Mouse (Mus musculus): ENCODE measurements around the gene Mto1.

- TF ChIP-seq POLR2A (IDR thresholded peaks at IDR 0.05; ENCODE audit: extremely low read depth, insufficient read depth, low read length) (no peak), CTCF (IDR thresholded peaks at IDR 0.05; ENCODE audit: extremely low read depth, insufficient read depth, low read length) (no peak)
Observed at GRCm38 (mm10) chr9:78520127-78520779, 72.2 kb downstream of the Mto1 start.

Data from cortical plate, adult 2 months (tissue).